Mouse (Mus musculus) T-helper 17 cell (primary cell): ENCODE measurements at regions not wholly inside any gene's neighbourhood (a gene's known extent, or its start where the extent isn't known, plus 50 kb on each side); places are given as distances from the start of the nearest gene placed in this dataset.

Experiments used
- in situ Hi-C, 2 experiments: fragments of 300-600 bp; cut with MboI, MseI; formaldehyde crosslinking; loops; 1 replicate in 1 of 2; 2 replicates in 1 of 2; pipeline ENCODE4 v1.15.1; 2025; ENCODE audit warnings: high pct_unique_total_duplicates in 2 of 2

- in situ Hi-C loops: loop anchor here in 1 of 2 experiments (25.0 kb wide), 1 partner anchor 1903 kb away; no protein-coding TSS in a partner anchor
Measured at GRCm38 (mm10) chr13:54315333-54315732, 55.8 kb upstream of the Cplx2 start.

GRCm38 (mm10) chr13:54316907-54317306 is 54.2 kb upstream of the Cplx2 start:
- in situ Hi-C loops: loop anchor here in 1 of 2 experiments (25.0 kb wide), 1 partner anchor 1905 kb away; no protein-coding TSS in a partner anchor

GRCm38 (mm10) chr13:54318161-54318560 is 53.0 kb upstream of the Cplx2 start:
- in situ Hi-C loops: loop anchor here in 1 of 2 experiments (25.0 kb wide), 1 partner anchor 1906 kb away; no protein-coding TSS in a partner anchor

- in situ Hi-C loops: loop anchor here in 1 of 2 experiments (25.0 kb wide), 1 partner anchor 1906 kb away; no protein-coding TSS in a partner anchor
Measured at GRCm38 (mm10) chr13:54318601-54319000, 52.5 kb upstream of the Cplx2 start.

GRCm38 (mm10) chr13:54320212-54320611 is 50.9 kb upstream of the Cplx2 start:
- in situ Hi-C loops: loop anchor here in 1 of 2 experiments (5.0 to 25.0 kb wide), 2 partner anchors 68 to 1908 kb away; no protein-coding TSS in a partner anchor

GRCm38 (mm10) chr13:54321011-54321410 is 50.1 kb upstream of the Cplx2 start:
- in situ Hi-C loops: loop anchor here in 1 of 2 experiments (5.0 to 25.0 kb wide), 2 partner anchors 69 to 1909 kb away; no protein-coding TSS in a partner anchor
